Mouse (Mus musculus) heart, adult 2 months (tissue): Measurements from ENCODE around the gene Tesc.

ENCODE experiments used
- CTCF ChIP-seq: fragments of 200-600 bp; IDR thresholded peaks from 2 replicates; pipeline ENCODE4 v1.8.1; 2022; ENCODE audit warnings: antibody characterized with exemption, mild to moderate bottlenecking, moderate library complexity
- EP300 ChIP-seq: fragments of 200-500 bp; IDR thresholded peaks from 2 replicates; pipeline ENCODE4 v1.6.1; 2011; ENCODE audit warnings: low read depth, low read length, control low read depth; ENCODE audit not compliant: insufficient read depth
- POLR2A ChIP-seq: fragments of 200-500 bp; IDR thresholded peaks from 2 replicates; pipeline ENCODE4 v1.6.1; 2011; ENCODE audit warnings: mild to moderate bottlenecking, low read depth, low read length, control low read depth; ENCODE audit not compliant: insufficient read depth

DNA sequence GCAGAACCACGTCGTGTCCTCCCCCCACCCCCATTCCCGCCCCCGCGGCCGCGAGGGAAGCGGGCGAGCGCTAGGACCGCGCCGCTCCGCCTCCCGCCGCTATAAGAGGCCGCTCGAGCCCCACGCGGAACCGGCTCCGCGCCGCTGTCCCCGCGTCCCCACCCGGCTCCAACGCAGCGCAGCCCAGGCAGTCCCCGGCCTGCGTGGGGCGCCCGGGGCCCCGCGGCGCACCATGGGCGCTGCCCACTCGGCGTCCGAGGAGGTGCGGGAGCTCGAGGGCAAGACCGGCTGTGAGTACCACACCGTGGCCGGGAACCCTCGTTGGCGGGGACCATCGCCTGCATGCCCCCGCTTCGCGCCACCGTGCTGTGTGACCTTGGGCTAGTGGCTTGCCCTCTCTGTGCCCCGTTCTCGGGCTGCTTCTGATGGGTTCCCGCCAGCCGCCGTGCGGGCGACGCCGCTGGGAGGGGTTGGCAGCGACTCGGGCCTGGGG lies at the start of gene Tesc:
- TF ChIP-seq EP300 (no peak), POLR2A (0 out of 2 replicates have a peak, but pooled peaks have one; percentile 22), CTCF (no peak)
